ENCODE assay signal across 8 mouse cellular contexts in genomic region chr12:8344897-8345296, GRCm38 (mm10). TPM values are rescaled to one million over a fixed set of nuclear protein-coding genes. Genes with fewer than 3 reads are reported as not detected.
DNase-seq lines count a peak whose midpoint lies in the region; ATAC-seq lines count a peak whose summit lies in the region.

No protein-coding gene starts in this region.

- WGBS in embryonic facial prominence, embryonic 15.5 days: 43% methylated on average over 9 of the region's 9 CpGs
- WGBS in limb, embryonic 10.5 days: 67% methylated on average over 9 of the region's 9 CpGs

- intact Hi-C loops in left cerebral cortex, postnatal 4 days (cut with DNase I): no loop called here

- no peak overlapping the region for H3K4me2 ChIP-seq in embryonic facial prominence, embryonic 15.5 days (replicated peaks)

- peak overlapping the region; percentile 63; the same call in 1 of the 2 replicates for H3K27ac ChIP-seq in embryonic facial prominence, embryonic 15.5 days (replicated peaks)
- H3K27ac ChIP-seq in limb, embryonic 10.5 days: peak overlapping the region; percentile 32; the same call in 1 of the 2 replicates

- H3K36me3 ChIP-seq in embryonic facial prominence, embryonic 15.5 days: peaks cover 14% of the 10 kb centered on the region
- H3K36me3 ChIP-seq in limb, embryonic 10.5 days: peaks cover 24% of the 10 kb centered on the region

- H3K9me3 ChIP-seq in embryonic facial prominence, embryonic 15.5 days (replicated peaks): no peaks in the 10 kb centered on the region
- H3K9me3 ChIP-seq in limb, embryonic 10.5 days (replicated peaks): no peaks in the 10 kb centered on the region

- peak; percentile 70 for DNase-seq in left cerebral cortex, adult 11 months (ENCODE audit: low spot score)
- DNase-seq in left cerebral cortex, postnatal 4 days: no peak
- DNase-seq in limb, embryonic 10.5 days (ENCODE audit: low spot score): no peak
- no peak for DNase-seq in urinary bladder, postnatal 14 days (ENCODE audit: low spot score)
- DNase-seq in urinary bladder, postnatal 4 days (ENCODE audit: low spot score in 2 of 2): no peak

- no peak overlapping the region for H3K9ac ChIP-seq in embryonic facial prominence, embryonic 15.5 days

- peaks cover 14% of the 10 kb centered on the region; the same call in 1 of the 2 replicates for H3K4me1 ChIP-seq in embryonic facial prominence, embryonic 15.5 days
- H3K4me1 ChIP-seq in limb, embryonic 10.5 days: peaks cover 24% of the 10 kb centered on the region

- no peaks in the 10 kb centered on the region for H3K27me3 ChIP-seq in embryonic facial prominence, embryonic 15.5 days
- H3K27me3 ChIP-seq in limb, embryonic 10.5 days (ENCODE audit: low read depth, poor library complexity, severe bottlenecking): no peaks in the 10 kb centered on the region

- ATAC-seq in embryonic facial prominence, embryonic 15.5 days (ENCODE audit: insufficient number of reproducible peaks, low FRiP score, low TSS enrichment, low read depth): no peak
- peak; percentile 81 to 84 for ATAC-seq in hematopoietic stem cell, adult 5-6 weeks (replicated peaks in 1 of 2; ENCODE audit: insufficient read depth in 1 of 2, low FRiP score in 2 of 2, low TSS enrichment in 1 of 2, low read depth in 1 of 2, poor library complexity in 2 of 2, severe bottlenecking in 2 of 2)
- peak; percentile 63 for ATAC-seq in megakaryocyte progenitor cell, adult 5-6 weeks (replicated peaks; ENCODE audit: poor library complexity)

- no peak overlapping the region for H3K4me3 ChIP-seq in embryonic facial prominence, embryonic 15.5 days (replicated peaks)
- H3K4me3 ChIP-seq in limb, embryonic 10.5 days: no peak overlapping the region

RNA-seq across cellular contexts. Expression of gene Hs1bp3, which starts 31.7 kb away (rescaled TPM):
- total RNA-seq in left cerebral cortex, postnatal 4 days (2021): 10 to 100 TPM; 10.3 to 11.0 TPM
- 16.5 and 18.9 TPM in 2 replicates for polyA plus RNA-seq in embryonic facial prominence, embryonic 15.5 days (2015; fragmentation: Nextera tagmentation; extraction: Ambion mirVana)
- 7.7 and 10.5 TPM in 2 replicates for total RNA-seq in hematopoietic stem cell, adult 5-6 weeks (2017)
- 18.4 and 19.5 TPM in 2 replicates for polyA plus RNA-seq in limb, embryonic 10.5 days (2016; fragmentation: Nextera tagmentation; extraction: Ambion mirVana)
- 5.6 and 8.3 TPM in 2 replicates for total RNA-seq in megakaryocyte progenitor cell, adult 5-6 weeks (2015)
- total RNA-seq in megakaryocyte progenitor cell, adult 5-6 weeks (2017): 4.4 and 7.4 TPM in 2 replicates

RNA-seq across cellular contexts. Expression of gene Gdf7, which starts 43.1 kb away (rescaled TPM):
- not detected for total RNA-seq in left cerebral cortex, postnatal 4 days (2021)
- polyA plus RNA-seq in embryonic facial prominence, embryonic 15.5 days (2015; fragmentation: Nextera tagmentation; extraction: Ambion mirVana): 0.54 and 0.85 TPM in 2 replicates
- total RNA-seq in hematopoietic stem cell, adult 5-6 weeks (2017): not detected in 2 replicates
- polyA plus RNA-seq in limb, embryonic 10.5 days (2016; fragmentation: Nextera tagmentation; extraction: Ambion mirVana): 0.13 and 0.14 TPM in 2 replicates
- not detected in 2 replicates for total RNA-seq in megakaryocyte progenitor cell, adult 5-6 weeks (2015)
- not detected in 2 replicates for total RNA-seq in megakaryocyte progenitor cell, adult 5-6 weeks (2017)
